Mouse (Mus musculus): ENCODE measurements at regions not wholly inside any gene's neighbourhood (a gene's known extent, or its start where the extent isn't known, plus 50 kb on each side); places are given as distances from the start of the nearest gene placed in this dataset.

- no peaks in the 10 kb centered on the region for H3K27me3 ChIP-seq (replicated peaks)
- WGBS: 0% methylated on average over 1 of the region's 1 CpGs
- no peak overlapping the region for H3K9ac ChIP-seq (replicated peaks)
- H3K4me2 ChIP-seq: no peak overlapping the region
- H3K4me1 ChIP-seq: no peaks in the 10 kb centered on the region
- H3K27ac ChIP-seq (replicated peaks): no peak overlapping the region
- no peak for ATAC-seq (ENCODE audit: low FRiP score)
- no peaks in the 10 kb centered on the region for H3K9me3 ChIP-seq (replicated peaks)
- no peak overlapping the region for H3K4me3 ChIP-seq (replicated peaks)
- H3K36me3 ChIP-seq: no peaks in the 10 kb centered on the region
Observed at GRCm38 (mm10) chr13:119143351-119143750, 285.1 kb upstream of the Paip1 start.

GRCm38 (mm10) chr13:119145713-119146112 is 282.7 kb upstream of the Paip1 start:
- Histone ChIP-seq H3K27me3 (replicated peaks) (no peaks in the 10 kb centered on the region), H3K4me2 (no peak overlapping the region), H3K4me1 (no peaks in the 10 kb centered on the region), H3K9ac (replicated peaks) (no peak overlapping the region), H3K9me3 (replicated peaks) (no peaks in the 10 kb centered on the region), H3K27ac (replicated peaks) (no peak overlapping the region), H3K36me3 (no peaks in the 10 kb centered on the region), H3K4me3 (replicated peaks) (no peak overlapping the region)
- no peak for ATAC-seq (ENCODE audit: low FRiP score)
- WGBS: 80% methylated on average over 4 of the region's 4 CpGs

- Histone ChIP-seq H3K27me3 (replicated peaks) (no peaks in the 10 kb centered on the region), H3K4me1 (no peaks in the 10 kb centered on the region), H3K4me2 (no peak overlapping the region), H3K36me3 (no peaks in the 10 kb centered on the region), H3K27ac (replicated peaks) (no peak overlapping the region), H3K9me3 (replicated peaks) (no peaks in the 10 kb centered on the region), H3K4me3 (replicated peaks) (no peak overlapping the region), H3K9ac (replicated peaks) (no peak overlapping the region)
- ATAC-seq (ENCODE audit: low FRiP score): no peak
- whole genome bisulfite sequencing: 86% methylated on average over 3 of the region's 3 CpGs
Observed at GRCm38 (mm10) chr13:119147701-119148100, 280.7 kb upstream of the Paip1 start.

GRCm38 (mm10) chr13:119149141-119149540 is 279.3 kb upstream of the Paip1 start:
- H3K4me1 ChIP-seq: no peaks in the 10 kb centered on the region
- no peaks in the 10 kb centered on the region for H3K9me3 ChIP-seq (replicated peaks)
- H3K9ac ChIP-seq (replicated peaks): no peak overlapping the region
- WGBS: 85% methylated on average over 4 of the region's 4 CpGs
- H3K27ac ChIP-seq (replicated peaks): no peak overlapping the region
- H3K4me3 ChIP-seq (replicated peaks): no peak overlapping the region
- no peak overlapping the region for H3K4me2 ChIP-seq
- no peak; the same call in 1 of the 2 replicates for ATAC-seq (ENCODE audit: low FRiP score)
- no peaks in the 10 kb centered on the region for H3K36me3 ChIP-seq
- H3K27me3 ChIP-seq (replicated peaks): no peaks in the 10 kb centered on the region

- no peak overlapping the region for H3K4me2 ChIP-seq
- no peak overlapping the region for H3K9ac ChIP-seq (replicated peaks)
- H3K4me3 ChIP-seq (replicated peaks): no peak overlapping the region
- H3K27me3 ChIP-seq (replicated peaks): no peaks in the 10 kb centered on the region
- no peaks in the 10 kb centered on the region for H3K36me3 ChIP-seq
- 94% methylated on average over 4 of the region's 4 CpGs for WGBS
- ATAC-seq (ENCODE audit: low FRiP score): no peak
- no peaks in the 10 kb centered on the region for H3K9me3 ChIP-seq (replicated peaks)
- no peaks in the 10 kb centered on the region for H3K4me1 ChIP-seq
- no peak overlapping the region for H3K27ac ChIP-seq (replicated peaks)
Observed at GRCm38 (mm10) chr13:119150847-119151548, 277.4 kb upstream of the Paip1 start.

- Histone ChIP-seq H3K9me3 (replicated peaks) (no peaks in the 10 kb centered on the region), H3K4me3 (replicated peaks) (no peak overlapping the region), H3K27me3 (replicated peaks) (no peaks in the 10 kb centered on the region), H3K36me3 (no peaks in the 10 kb centered on the region), H3K4me1 (no peaks in the 10 kb centered on the region), H3K9ac (replicated peaks) (no peak overlapping the region), H3K4me2 (no peak overlapping the region), H3K27ac (replicated peaks) (no peak overlapping the region)
- 85% methylated on average over 4 of the region's 4 CpGs for WGBS
- no peak for ATAC-seq (ENCODE audit: low FRiP score)
Observed at GRCm38 (mm10) chr13:119177753-119178152, 250.6 kb upstream of the Paip1 start.

- Histone ChIP-seq H3K27me3 (replicated peaks) (no peaks in the 10 kb centered on the region), H3K9ac (replicated peaks) (no peak overlapping the region), H3K27ac (replicated peaks) (no peak overlapping the region), H3K4me1 (no peaks in the 10 kb centered on the region), H3K4me2 (no peak overlapping the region), H3K36me3 (no peaks in the 10 kb centered on the region), H3K4me3 (replicated peaks) (no peak overlapping the region), H3K9me3 (replicated peaks) (no peaks in the 10 kb centered on the region)
- no peak for ATAC-seq (ENCODE audit: low FRiP score)
- WGBS: 85% methylated on average over 5 of the region's 5 CpGs
Observed at GRCm38 (mm10) chr13:119178212-119178611, 250.2 kb upstream of the Paip1 start.

GRCm38 (mm10) chr13:119179157-119179920 is 249.1 kb upstream of the Paip1 start:
- 19% methylated on average over 1 of the region's 1 CpGs for WGBS
- Histone ChIP-seq H3K4me3 (replicated peaks) (no peak overlapping the region), H3K36me3 (no peaks in the 10 kb centered on the region), H3K27me3 (replicated peaks) (no peaks in the 10 kb centered on the region), H3K27ac (replicated peaks) (no peak overlapping the region), H3K9ac (replicated peaks) (no peak overlapping the region), H3K4me2 (no peak overlapping the region), H3K4me1 (no peaks in the 10 kb centered on the region), H3K9me3 (replicated peaks) (no peaks in the 10 kb centered on the region)
- ATAC-seq (ENCODE audit: low FRiP score): no peak

- H3K4me3 ChIP-seq (replicated peaks): no peak overlapping the region
- no peak overlapping the region for H3K4me2 ChIP-seq
- H3K4me1 ChIP-seq: no peaks in the 10 kb centered on the region
- H3K9ac ChIP-seq (replicated peaks): no peak overlapping the region
- no peak overlapping the region for H3K27ac ChIP-seq (replicated peaks)
- no peaks in the 10 kb centered on the region for H3K27me3 ChIP-seq (replicated peaks)
- no peaks in the 10 kb centered on the region for H3K9me3 ChIP-seq (replicated peaks)
- WGBS: 92% methylated on average over 6 of the region's 6 CpGs
- ATAC-seq (ENCODE audit: low FRiP score): no peak
- no peaks in the 10 kb centered on the region for H3K36me3 ChIP-seq
Observed at GRCm38 (mm10) chr13:119184322-119184877, 244.0 kb upstream of the Paip1 start.

- WGBS: 97% methylated on average over 5 of the region's 5 CpGs
- ATAC-seq (ENCODE audit: low FRiP score): no peak
Observed at GRCm38 (mm10) chr13:119185567-119186143, 242.7 kb upstream of the Paip1 start.

GRCm38 (mm10) chr13:119231556-119231955 is 196.8 kb upstream of the Paip1 start:
- no peak overlapping the region for H3K4me2 ChIP-seq
- H3K4me3 ChIP-seq (replicated peaks): no peak overlapping the region
- no peaks in the 10 kb centered on the region for H3K4me1 ChIP-seq
- WGBS: 95% methylated on average over 11 of the region's 11 CpGs
- no peaks in the 10 kb centered on the region for H3K27me3 ChIP-seq (replicated peaks)
- H3K36me3 ChIP-seq: no peaks in the 10 kb centered on the region
- H3K27ac ChIP-seq (replicated peaks): no peak overlapping the region
- H3K9ac ChIP-seq (replicated peaks): no peak overlapping the region
- no peaks in the 10 kb centered on the region for H3K9me3 ChIP-seq (replicated peaks)
- no peak for ATAC-seq (ENCODE audit: low FRiP score)

More at GRCm38 (mm10) chr13:119185567-119186143, 242.7 kb upstream of the Paip1 start:
- no peaks in the 10 kb centered on the region for H3K27me3 ChIP-seq (replicated peaks)
- H3K4me3 ChIP-seq (replicated peaks): no peak overlapping the region
- no peak overlapping the region for H3K4me2 ChIP-seq
- H3K36me3 ChIP-seq: no peaks in the 10 kb centered on the region
- H3K9ac ChIP-seq (replicated peaks): no peak overlapping the region
- no peaks in the 10 kb centered on the region for H3K4me1 ChIP-seq
- no peaks in the 10 kb centered on the region for H3K9me3 ChIP-seq (replicated peaks)
- H3K27ac ChIP-seq (replicated peaks): no peak overlapping the region
